Mouse (Mus musculus): ENCODE results near the gene Sorcs2.

Gene Sorcs2

GRCm38 (mm10) chr5:36315106-36315505, 82.8 kb downstream of the Sorcs2 start:
- no peak for DNase-seq (ENCODE audit: extremely low read depth, insufficient read length, low spot score)

DNA sequence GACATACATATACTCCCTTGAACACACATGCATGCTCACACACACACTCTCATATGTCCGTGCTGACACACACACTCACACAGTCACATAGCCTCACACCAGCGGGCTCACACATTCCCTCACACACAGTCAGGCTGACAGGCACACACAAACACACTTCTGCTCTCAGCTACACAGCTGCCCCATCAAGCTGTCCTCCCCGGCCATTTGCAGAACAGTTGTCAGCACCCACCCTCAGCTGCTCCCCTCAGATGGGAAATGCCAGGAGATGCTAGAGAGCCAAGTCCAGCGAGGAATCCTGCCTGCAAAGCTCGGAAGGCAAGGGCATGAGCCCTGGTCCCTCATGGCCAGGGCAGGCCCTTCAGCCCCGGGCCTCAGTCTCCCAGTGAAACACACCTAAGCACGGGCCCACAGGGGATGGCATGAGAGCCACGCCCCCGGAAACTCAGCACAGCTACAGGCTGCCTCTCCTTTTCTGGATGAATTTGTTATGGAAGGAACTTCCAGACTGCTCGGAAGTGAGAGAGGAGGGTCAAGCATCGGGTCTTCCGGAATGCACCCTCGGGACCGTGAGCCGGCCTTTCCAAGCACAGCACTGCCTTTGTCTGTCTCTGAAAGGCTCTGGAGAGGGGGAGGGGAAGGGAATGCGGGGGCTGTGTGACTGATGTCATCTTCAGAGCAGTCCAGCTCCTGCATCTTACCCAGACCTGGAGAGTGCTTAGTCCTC, 84.4 kb downstream of the Sorcs2 start:
- DNase-seq (ENCODE audit: extremely low read depth, insufficient read length, low spot score): no peak

DNA sequence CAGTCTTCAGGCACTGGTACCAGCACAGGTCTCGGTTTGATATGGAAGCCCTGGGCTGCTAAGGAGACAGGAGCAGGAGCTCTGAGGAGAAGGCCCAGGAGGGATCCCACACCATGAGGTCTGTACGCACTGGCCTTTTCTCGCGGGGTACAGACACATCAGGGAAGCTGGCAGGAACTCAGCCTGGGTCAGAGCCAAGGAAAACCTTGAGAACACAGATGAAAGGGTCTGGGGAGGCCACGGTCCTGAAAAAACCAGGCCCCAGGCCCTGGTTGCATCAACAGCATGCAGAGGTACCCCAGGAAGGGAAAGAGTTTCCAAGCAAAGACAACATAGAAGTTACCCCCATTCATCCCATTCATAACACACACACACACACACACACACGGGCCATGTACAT, 85.0 kb downstream of the Sorcs2 start:
- no peak for DNase-seq (ENCODE audit: extremely low read depth, insufficient read length, low spot score)

DNA sequence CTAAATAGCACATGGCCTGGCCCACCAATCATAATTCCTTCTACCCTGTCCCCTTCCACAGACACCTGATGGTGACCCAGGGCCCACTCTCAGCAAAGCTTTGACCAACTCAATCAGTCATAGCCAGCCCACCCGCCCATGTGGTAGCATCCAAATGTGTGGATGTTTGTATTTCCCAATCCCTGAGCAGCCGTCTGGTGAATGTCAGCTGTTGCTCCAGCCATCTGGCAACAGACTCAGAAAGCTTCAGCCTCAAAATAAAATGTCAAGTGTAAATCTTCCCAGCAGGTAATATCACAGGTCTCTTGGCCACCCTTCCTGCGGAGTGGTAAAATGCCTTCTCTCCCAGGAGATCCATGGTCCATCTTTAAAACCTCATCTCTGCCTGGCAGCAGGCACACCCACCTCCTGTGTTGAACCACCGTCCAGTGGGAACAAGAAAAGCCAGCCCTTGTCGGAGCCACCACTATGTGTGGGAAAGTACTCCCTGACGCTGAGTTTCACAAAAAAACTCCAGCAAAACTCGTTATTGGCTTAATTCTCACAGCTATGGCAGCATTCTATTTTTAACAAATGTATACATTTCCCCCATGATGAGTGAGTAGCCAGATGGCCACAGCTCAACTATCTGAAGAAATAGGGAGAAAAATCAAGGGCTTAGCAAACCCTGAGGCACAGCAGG, 93.5 kb downstream of the Sorcs2 start:
- DNase-seq (ENCODE audit: extremely low read depth, insufficient read length, low spot score): no peak

- DNase-seq (ENCODE audit: extremely low read depth, insufficient read length, low spot score): no peak
These were observed 96.8 kb downstream of the Sorcs2 start for GRCm38 (mm10) chr5:36301166-36301565.

DNA sequence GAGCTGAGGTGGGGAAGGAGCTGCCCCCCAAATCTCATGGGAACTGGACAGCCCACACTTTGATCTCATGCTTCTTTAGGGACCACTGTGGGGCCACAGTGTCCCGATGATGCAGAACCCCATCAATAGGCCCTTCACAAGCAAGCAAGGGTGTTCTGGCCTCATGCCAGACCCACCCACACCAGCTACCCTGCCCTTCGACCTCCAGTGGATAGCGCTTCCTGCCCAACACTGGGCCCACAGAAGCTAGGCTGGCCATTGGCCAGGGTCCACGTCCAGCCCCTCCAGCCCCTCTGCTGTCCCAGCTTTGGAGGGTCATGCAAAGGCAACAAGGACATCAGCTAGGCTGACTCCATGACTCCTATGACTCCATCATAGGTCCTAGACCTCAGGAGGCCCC, 99.9 kb downstream of the Sorcs2 start:
- DNase-seq (ENCODE audit: extremely low read depth, insufficient read length, low spot score): no peak

DNA sequence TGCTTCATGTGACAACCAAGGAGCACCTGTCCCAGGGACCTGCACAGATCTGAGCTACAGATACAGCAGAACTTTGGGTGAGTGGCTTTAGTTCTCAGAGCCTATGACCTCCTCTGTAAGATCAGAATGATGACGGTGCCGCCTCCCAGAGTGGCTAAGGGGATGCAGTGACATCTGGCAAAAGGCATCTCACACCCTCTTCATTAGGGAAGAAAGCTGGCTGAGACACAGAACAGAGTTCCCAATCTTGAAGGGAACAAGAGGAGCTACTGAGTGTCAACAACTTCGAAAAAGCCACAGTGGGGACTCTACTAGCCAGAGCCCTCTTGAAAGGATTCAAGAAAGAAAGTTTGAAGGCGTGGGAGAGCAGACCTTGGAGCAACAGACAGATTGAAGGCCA, 100.7 kb downstream of the Sorcs2 start:
- no peak for DNase-seq (ENCODE audit: extremely low read depth, insufficient read length, low spot score)

GRCm38 (mm10) chr5:36293109-36293900, 104.6 kb downstream of the Sorcs2 start:
- peak; percentile 32 for DNase-seq (ENCODE audit: extremely low read depth, insufficient read length, low spot score)

GRCm38 (mm10) chr5:36292321-36292720, 105.6 kb downstream of the Sorcs2 start:
- DNase-seq (ENCODE audit: extremely low read depth, insufficient read length, low spot score): peak; percentile 9

- no peak for DNase-seq (ENCODE audit: extremely low read depth, insufficient read length, low spot score)
These were observed 106.7 kb downstream of the Sorcs2 start for GRCm38 (mm10) chr5:36291191-36291590.

- no peak for DNase-seq (ENCODE audit: extremely low read depth, insufficient read length, low spot score)
These were observed 112.5 kb downstream of the Sorcs2 start for GRCm38 (mm10) chr5:36285405-36285804.

DNA sequence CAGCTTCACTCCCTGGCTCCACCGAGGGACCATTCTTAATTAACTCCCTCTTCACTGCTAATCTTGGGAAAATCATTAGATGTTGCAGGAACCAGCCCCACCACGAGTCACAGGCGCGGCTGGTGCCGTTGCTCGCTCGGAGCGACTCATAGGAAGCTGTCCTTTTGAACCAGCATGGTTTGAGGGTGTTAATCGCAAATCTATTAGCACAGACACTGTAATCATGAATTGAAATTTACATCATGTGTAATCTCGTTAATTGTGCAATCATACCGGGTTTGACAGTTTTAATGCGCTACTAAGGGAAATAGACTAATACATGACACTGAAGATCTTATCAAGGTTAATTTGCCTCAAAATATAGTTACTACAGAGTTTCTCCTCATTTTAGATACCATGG, 118.0 kb downstream of the Sorcs2 start:
- no peak for DNase-seq (ENCODE audit: extremely low read depth, insufficient read length, low spot score)

- no peak for DNase-seq (ENCODE audit: extremely low read depth, insufficient read length, low spot score)
These were observed 123.1 kb downstream of the Sorcs2 start for GRCm38 (mm10) chr5:36274684-36275394.

DNA sequence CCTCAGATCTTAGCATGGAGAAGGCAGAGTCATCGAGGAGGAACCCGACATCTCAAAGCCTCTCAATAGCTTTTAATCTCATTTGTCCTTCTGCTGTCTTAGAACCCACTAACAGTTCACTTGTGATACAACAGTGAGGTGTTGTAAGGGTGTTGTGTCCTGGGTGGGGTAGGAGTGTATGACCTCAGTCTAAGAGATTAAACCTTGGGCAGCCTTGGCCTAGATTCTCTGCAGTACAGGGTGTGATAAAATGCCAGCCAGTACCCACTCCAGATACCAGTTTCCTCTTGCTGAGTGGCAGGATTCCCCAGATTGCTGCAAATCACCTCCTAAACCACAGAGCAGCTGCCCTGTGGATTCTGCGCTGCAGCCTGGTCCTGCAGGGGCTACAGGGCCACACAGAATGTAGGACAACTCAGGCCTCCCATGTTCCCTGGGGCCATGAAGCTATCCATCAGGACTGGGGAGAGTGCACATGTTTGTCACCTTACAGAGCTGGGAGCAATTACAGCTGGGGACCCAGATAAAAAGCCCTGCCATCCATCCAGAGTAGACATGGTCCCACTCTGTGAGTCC, 130.7 kb downstream of the Sorcs2 start:
- no peak for DNase-seq (ENCODE audit: extremely low read depth, insufficient read length, low spot score)

GRCm38 (mm10) chr5:36260862-36261261, 137.1 kb downstream of the Sorcs2 start:
- DNase-seq (ENCODE audit: extremely low read depth, insufficient read length, low spot score): no peak

DNA sequence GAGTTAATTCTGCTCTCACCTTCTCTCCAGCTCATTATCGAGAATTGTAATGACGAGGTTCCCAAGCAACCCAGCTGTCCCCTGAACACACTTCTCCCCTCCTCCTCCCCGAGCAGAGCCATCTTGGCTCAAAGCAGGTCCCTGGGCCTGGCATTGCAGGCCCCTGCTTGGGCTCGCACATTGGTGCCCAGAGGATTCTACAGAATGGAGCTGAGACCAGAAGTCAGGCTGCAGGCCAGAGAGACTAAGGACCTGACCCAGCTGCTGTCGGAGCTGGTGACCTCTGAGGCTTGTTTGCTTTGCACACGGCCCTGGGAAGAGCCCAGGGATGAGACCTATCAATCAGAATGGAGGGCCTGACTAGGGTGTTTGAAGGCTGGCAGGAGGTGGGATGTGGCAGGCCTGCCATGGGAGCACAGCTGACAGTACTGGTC, 138.2 kb downstream of the Sorcs2 start:
- DNase-seq (ENCODE audit: extremely low read depth, insufficient read length, low spot score): no peak

GRCm38 (mm10) chr5:36258387-36259181, 139.4 kb downstream of the Sorcs2 start:
- DNase-seq (ENCODE audit: extremely low read depth, insufficient read length, low spot score): no peak

DNA sequence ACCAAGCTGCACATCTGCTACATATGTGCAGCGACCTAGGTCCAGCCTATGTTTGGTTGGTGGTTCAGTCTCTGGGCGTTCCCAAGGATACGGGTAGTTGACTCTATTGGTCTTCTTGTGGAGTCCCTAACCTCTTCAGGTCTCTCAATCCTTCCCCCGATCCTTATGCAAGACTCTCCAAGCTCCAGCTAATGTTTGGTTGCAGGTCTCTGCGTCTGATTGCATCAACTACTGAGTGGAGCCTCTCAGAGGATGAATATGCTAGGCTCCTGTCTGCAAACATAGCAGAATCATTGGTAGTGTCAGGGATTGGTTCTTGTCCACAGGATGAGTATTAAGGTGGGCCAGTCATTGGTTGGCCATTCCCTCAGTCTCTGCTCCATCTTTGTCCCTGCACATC, 140.9 kb downstream of the Sorcs2 start:
- DNase-seq (ENCODE audit: extremely low read depth, insufficient read length, low spot score): no peak

- DNase-seq (ENCODE audit: extremely low read depth, insufficient read length, low spot score): no peak
These were observed 143.1 kb downstream of the Sorcs2 start for GRCm38 (mm10) chr5:36254642-36255516.
